Mouse (Mus musculus) limb, embryonic 10.5 days (tissue): ENCODE results near the gene Gm21969. TPM values are rescaled to one million over a fixed set of nuclear protein-coding genes. Genes with fewer than 3 reads are reported as not detected.

Source experiments
- DNase-seq: peaks from one replicate; pipeline ENCODE4 v3.0.0-alpha.2; 2017; ENCODE audit warnings: low spot score
- H3K27ac ChIP-seq: fragments of 300-500 bp; sonication (generic); 2 replicates; pipeline ENCODE4 v1.5.1; 2016; ENCODE audit warnings: mild to moderate bottlenecking
- H3K27me3 ChIP-seq: fragments of 300-500 bp; sonication (generic); 2 replicates; pipeline ENCODE4 v1.6.1; 2016; ENCODE audit warnings: low read depth, mild to moderate bottlenecking; ENCODE audit not compliant: poor library complexity, severe bottlenecking
- H3K36me3 ChIP-seq: fragments of 300-500 bp; sonication (generic); 2 replicates; pipeline ENCODE4 v1.6.1; 2016; ENCODE audit warnings: mild to moderate bottlenecking, moderate library complexity
- H3K4me1 ChIP-seq: fragments of 300-500 bp; sonication (generic); 2 replicates; pipeline ENCODE4 v1.6.1; 2016
- H3K4me3 ChIP-seq: fragments of 300-500 bp; sonication (generic); 2 replicates; pipeline ENCODE4 v1.5.1; 2016; ENCODE audit warnings: mild to moderate bottlenecking, moderate library complexity
- H3K9me3 ChIP-seq: fragments of 300-500 bp; sonication (generic); replicated peaks from 2 replicates; pipeline ENCODE4 v1.6.1; 2016; ENCODE audit warnings: mild to moderate bottlenecking
- WGBS: fragments of 180-500 bp; shearing (Covaris S2); methylation state at CpG from one replicate; pipeline ENCODE4 v1.1.7; 2016; 5-methylcytosine and 5-hydroxymethylcytosine counted together
- polyA plus RNA-seq: library from polyadenylated mRNA; unstranded; fragments of >200 nt; fragmentation: Nextera tagmentation; extraction: Ambion mirVana; gene quantifications from 2 replicates; pipeline ENCODE4 v1.2.1, GENCODE M21; 2016

Gene Gm21969
- polyA plus RNA-seq, 1 experiment from 2014 or later, result not detected

GRCm38 (mm10) chr4:139631141-139631540 is 28.2 kb downstream of the Gm21969 start:
- DNase-seq, result no peak
- no peak overlapping the region for H3K27ac ChIP-seq
- H3K36me3 ChIP-seq, result peaks cover 5% of the 10 kb centered on the region
- no peaks in the 10 kb centered on the region for H3K9me3 ChIP-seq
- H3K4me3 ChIP-seq, result no peak overlapping the region
- H3K4me1 ChIP-seq, result no peaks in the 10 kb centered on the region
- no peaks in the 10 kb centered on the region for H3K27me3 ChIP-seq
- 86% methylated on average over 5 of the region's 5 CpGs for WGBS

- no peak overlapping the region for H3K4me3 ChIP-seq
- no peaks in the 10 kb centered on the region for H3K9me3 ChIP-seq
- DNase-seq, result no peak
- peaks cover 5% of the 10 kb centered on the region for H3K36me3 ChIP-seq
- H3K27ac ChIP-seq, result no peak overlapping the region
- H3K4me1 ChIP-seq, result no peaks in the 10 kb centered on the region
- WGBS, result 92% methylated on average over 7 of the region's 7 CpGs
- no peaks in the 10 kb centered on the region for H3K27me3 ChIP-seq
Measured at GRCm38 (mm10) chr4:139631569-139632253, 28.7 kb downstream of the Gm21969 start.

DNA sequence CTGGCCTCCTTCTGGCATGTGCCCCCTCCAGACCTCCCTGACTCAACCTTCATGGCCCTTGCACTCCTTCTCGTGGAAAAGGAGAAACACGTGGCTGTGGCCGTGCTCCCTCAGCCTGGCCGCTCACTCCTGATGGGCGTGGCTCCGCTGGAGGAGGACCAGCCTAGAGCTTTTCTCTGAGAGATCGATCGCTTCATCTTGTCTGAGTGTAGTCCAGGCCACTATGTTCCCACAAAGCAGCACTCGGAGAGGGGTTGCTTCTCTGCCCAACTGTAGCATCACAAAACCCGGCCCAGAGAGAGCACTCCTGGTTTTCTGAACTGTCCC is 29.2 kb downstream of the Gm21969 start:
- no peak for DNase-seq
- Histone ChIP-seq H3K27ac (no peak overlapping the region), H3K36me3 (peaks cover 10% of the 10 kb centered on the region), H3K4me3 (no peak overlapping the region), H3K27me3 (peaks cover 5% of the 10 kb centered on the region; the same call in 1 of the 2 replicates), H3K4me1 (no peaks in the 10 kb centered on the region), H3K9me3 (no peaks in the 10 kb centered on the region)
- 86% methylated on average over 10 of the region's 10 CpGs for WGBS

DNA sequence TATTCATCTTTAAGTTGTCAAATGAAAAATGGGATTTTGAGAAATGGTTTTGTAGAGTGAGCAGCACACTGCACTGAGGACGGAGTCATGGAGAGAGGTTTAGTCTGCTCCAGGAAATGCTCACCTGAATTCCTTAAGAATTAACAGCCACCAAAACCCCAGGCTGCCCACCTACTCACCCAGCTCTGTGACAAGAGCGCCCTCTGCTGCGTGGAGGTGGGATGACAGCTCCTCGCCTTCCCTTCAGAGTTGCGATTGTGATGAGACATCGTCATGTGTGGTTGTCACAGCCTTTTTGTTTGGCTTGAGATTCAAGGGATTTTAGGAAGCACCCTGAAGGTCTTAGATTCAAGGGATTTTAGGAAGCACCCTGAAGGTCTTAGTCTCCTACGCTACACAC is 33.4 kb downstream of the Gm21969 start:
- no peak overlapping the region for H3K27ac ChIP-seq
- H3K36me3 ChIP-seq, result peaks cover 21% of the 10 kb centered on the region
- DNase-seq, result peak; percentile 91
- H3K4me3 ChIP-seq, result no peak overlapping the region
- no peaks in the 10 kb centered on the region for H3K9me3 ChIP-seq
- peaks cover 33% of the 10 kb centered on the region for H3K4me1 ChIP-seq
- peaks cover 47% of the 10 kb centered on the region for H3K27me3 ChIP-seq
- 31% methylated on average over 7 of the region's 7 CpGs for WGBS

GRCm38 (mm10) chr4:139637847-139638246 is 34.9 kb downstream of the Gm21969 start:
- peaks cover 21% of the 10 kb centered on the region for H3K36me3 ChIP-seq
- peaks cover 46% of the 10 kb centered on the region for H3K4me1 ChIP-seq
- 90% methylated on average over 9 of the region's 9 CpGs for WGBS
- DNase-seq, result no peak
- no peak overlapping the region for H3K4me3 ChIP-seq
- H3K9me3 ChIP-seq, result no peaks in the 10 kb centered on the region
- no peak overlapping the region for H3K27ac ChIP-seq
- H3K27me3 ChIP-seq, result peaks cover 61% of the 10 kb centered on the region

- Histone ChIP-seq H3K27ac (no peak overlapping the region), H3K27me3 (peaks cover 66% of the 10 kb centered on the region), H3K4me3 (no peak overlapping the region), H3K9me3 (no peaks in the 10 kb centered on the region), H3K4me1 (peaks cover 46% of the 10 kb centered on the region), H3K36me3 (peaks cover 21% of the 10 kb centered on the region)
- no peak for DNase-seq
- 91% methylated on average over 16 of the region's 16 CpGs for WGBS
Measured at GRCm38 (mm10) chr4:139638356-139638755, 35.4 kb downstream of the Gm21969 start.

DNA sequence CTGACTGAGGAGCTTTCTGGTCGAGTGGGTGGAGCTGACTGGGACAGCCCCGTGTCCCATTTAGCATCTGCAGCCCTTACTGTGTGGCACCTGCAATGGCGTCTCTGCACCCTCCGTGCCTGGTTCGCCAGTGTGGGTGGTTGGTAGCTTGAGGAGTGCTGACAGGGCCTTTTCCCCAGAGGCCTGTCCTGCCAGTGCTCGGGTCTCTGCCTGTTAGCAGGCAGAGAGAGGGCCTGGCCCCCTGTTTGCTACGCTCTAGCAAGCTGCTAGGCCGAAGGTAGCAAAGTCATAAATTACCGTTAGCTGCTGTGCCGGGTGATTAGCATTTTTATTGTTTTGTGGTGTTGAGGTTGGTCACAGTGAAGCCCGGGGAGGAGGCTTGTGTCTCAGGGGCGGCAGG is 36.8 kb downstream of the Gm21969 start:
- H3K4me1 ChIP-seq, result peaks cover 46% of the 10 kb centered on the region
- H3K27me3 ChIP-seq, result peaks cover 72% of the 10 kb centered on the region
- WGBS, result 18% methylated on average over 12 of the region's 12 CpGs
- H3K27ac ChIP-seq, result 0 out of 2 replicates have a peak overlapping the region, but pooled peaks have one; percentile 31
- peak; percentile 40 for DNase-seq
- peaks cover 27% of the 10 kb centered on the region for H3K36me3 ChIP-seq
- H3K4me3 ChIP-seq, result no peak overlapping the region
- H3K9me3 ChIP-seq, result no peaks in the 10 kb centered on the region

DNA sequence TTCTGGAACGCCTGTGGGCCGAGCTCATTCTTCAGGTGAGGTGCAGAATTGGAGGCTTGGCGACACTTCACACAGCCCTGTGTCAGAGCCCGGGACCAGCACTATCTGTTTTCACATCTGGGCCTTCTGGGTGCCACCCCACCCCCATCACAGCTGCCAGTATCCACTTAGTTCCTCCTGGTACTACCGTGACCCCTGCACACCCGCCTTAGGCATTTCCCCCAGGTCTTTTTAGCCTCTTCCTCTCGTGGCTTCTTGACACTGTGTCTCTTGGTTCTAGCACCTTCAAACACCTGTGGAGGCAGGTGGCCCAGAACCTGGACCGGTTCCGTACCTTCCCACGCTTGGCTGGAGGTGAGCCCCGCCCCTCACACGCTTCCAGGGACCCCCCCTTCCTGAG is 37.3 kb downstream of the Gm21969 start:
- peaks cover 28% of the 10 kb centered on the region for H3K36me3 ChIP-seq
- peaks cover 46% of the 10 kb centered on the region for H3K4me1 ChIP-seq
- WGBS, result 41% methylated on average over 12 of the region's 12 CpGs
- no peak for DNase-seq
- peaks cover 72% of the 10 kb centered on the region for H3K27me3 ChIP-seq
- H3K27ac ChIP-seq, result no peak overlapping the region
- H3K4me3 ChIP-seq, result no peak overlapping the region
- H3K9me3 ChIP-seq, result no peaks in the 10 kb centered on the region

GRCm38 (mm10) chr4:139640775-139641174 is 37.8 kb downstream of the Gm21969 start:
- no peaks in the 10 kb centered on the region for H3K9me3 ChIP-seq

GRCm38 (mm10) chr4:139641829-139642425 is 38.9 kb downstream of the Gm21969 start:
- Histone ChIP-seq H3K27me3 (peaks cover 70% of the 10 kb centered on the region), H3K27ac (peak overlapping the region; percentile 75), H3K9me3 (no peaks in the 10 kb centered on the region), H3K36me3 (peaks cover 24% of the 10 kb centered on the region; the same call in 1 of the 2 replicates), H3K4me3 (peak overlapping the region; percentile 49), H3K4me1 (peaks cover 46% of the 10 kb centered on the region)
- DNase-seq, result peak; percentile 72
- WGBS, result under 1% methylated on average over 30 of the region's 30 CpGs

More at GRCm38 (mm10) chr4:139640775-139641174, 37.8 kb downstream of the Gm21969 start:
- peaks cover 24% of the 10 kb centered on the region; the same call in 1 of the 2 replicates for H3K36me3 ChIP-seq
- no peak for DNase-seq
- H3K4me3 ChIP-seq, result no peak overlapping the region
- H3K4me1 ChIP-seq, result peaks cover 46% of the 10 kb centered on the region
- H3K27me3 ChIP-seq, result peaks cover 72% of the 10 kb centered on the region
- no peak overlapping the region for H3K27ac ChIP-seq
- WGBS, result 53% methylated on average over 6 of the region's 6 CpGs

DNA sequence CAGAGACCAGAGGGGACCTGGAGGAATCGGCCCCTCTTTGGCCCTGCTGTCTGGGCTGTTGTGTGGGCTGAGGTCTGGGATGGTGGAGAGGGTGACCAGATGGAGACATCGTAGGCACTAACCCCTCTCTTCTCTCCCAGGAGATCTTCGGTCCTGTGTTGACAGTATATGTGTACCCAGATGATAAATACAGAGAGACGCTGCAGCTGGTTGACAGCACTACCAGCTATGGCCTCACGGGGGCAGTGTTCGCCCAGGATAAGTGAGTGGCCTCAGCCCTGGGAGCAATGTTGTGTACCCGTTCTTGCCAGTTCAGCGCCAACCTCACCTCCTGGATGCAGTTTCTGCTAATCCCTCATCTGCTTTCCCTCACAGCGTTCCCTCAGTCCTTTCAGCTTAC is 41.0 kb downstream of the Gm21969 start:
- Histone ChIP-seq H3K27ac (no peak overlapping the region), H3K4me3 (no peak overlapping the region), H3K27me3 (peaks cover 49% of the 10 kb centered on the region), H3K9me3 (no peaks in the 10 kb centered on the region), H3K4me1 (peaks cover 38% of the 10 kb centered on the region), H3K36me3 (peaks cover 19% of the 10 kb centered on the region)
- WGBS, result 17% methylated on average over 9 of the region's 9 CpGs
- peak; percentile 91 for DNase-seq

DNA sequence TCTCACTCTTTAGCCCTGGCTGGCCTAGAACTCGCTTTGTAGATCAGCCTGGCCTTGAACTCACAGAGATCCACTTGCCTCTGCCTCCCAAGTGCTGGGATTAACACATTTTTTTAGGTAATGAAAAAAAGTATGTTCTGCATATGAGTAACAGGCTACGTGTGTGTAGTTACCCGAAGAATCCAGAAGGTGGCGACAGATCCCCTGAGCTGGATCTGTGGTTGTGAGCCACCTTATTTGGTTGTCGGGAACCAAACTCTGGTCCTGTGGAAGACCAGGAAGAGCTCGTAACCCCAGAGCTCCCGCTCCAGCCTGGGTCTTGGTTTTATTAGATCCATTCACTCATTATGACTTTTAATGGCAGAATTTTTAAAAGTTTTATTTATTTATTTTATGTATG is 43.9 kb downstream of the Gm21969 start:
- DNase-seq, result no peak
- Histone ChIP-seq H3K27me3 (peaks cover 20% of the 10 kb centered on the region), H3K27ac (no peak overlapping the region), H3K4me1 (peaks cover 8% of the 10 kb centered on the region), H3K9me3 (no peaks in the 10 kb centered on the region), H3K36me3 (peaks cover 20% of the 10 kb centered on the region), H3K4me3 (no peak overlapping the region)
- 84% methylated on average over 7 of the region's 7 CpGs for WGBS

DNA sequence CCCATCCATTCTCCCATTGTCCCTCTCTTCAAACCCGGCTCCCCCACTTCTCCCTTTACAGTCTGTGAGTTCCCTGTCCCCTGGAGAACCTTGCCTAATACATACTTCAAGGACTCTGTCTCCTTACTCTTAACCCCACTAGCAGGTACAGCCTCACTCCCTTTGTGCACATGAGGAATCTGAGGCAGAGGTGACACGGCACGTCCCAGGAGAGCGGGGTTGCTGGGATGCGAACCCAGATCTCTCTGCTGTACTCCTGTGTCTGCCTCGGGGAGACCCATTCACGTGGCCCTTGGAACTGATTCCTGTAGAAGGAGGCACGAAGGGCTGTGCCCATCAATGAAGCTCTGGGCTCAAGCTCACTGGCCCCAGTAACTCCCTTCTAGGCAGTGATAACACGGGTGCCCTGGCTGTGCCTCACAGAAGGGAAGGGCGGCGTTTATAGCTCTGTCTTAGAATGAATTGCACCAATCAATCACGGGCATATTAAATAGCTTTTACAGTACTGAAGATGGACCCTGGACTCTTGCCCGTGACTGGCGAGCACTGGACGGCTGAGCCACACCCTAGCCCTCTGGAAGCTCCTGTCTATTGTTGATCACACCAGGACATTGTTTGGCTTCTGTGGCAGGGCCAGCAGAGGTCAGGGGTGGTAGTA is 47.2 kb downstream of the Gm21969 start:
- Histone ChIP-seq H3K4me1 (no peaks in the 10 kb centered on the region), H3K27me3 (0 out of 2 replicates have a peak, but pooled peaks cover 7% of the 10 kb centered on the region), H3K9me3 (no peaks in the 10 kb centered on the region), H3K4me3 (no peak overlapping the region), H3K36me3 (peaks cover 12% of the 10 kb centered on the region), H3K27ac (no peak overlapping the region)
- WGBS, result 80% methylated on average over 15 of the region's 15 CpGs
- no peak for DNase-seq
